Mouse (Mus musculus) limb, embryonic 11.5 days (tissue): ENCODE measurements around the gene Tmem87b. TPM values are rescaled to one million over a fixed set of nuclear protein-coding genes. Genes with fewer than 3 reads are reported as not detected.
A peak's percentile ranks its signal among the peaks of the same experiment; 100 is the strongest.

Experiments
- ATAC-seq: fragments of 200-750 bp; cut with Nextera tagmentation; 2 replicates; pipeline ENCODE4 v1.8.0; 2017; ENCODE audit warnings: low read depth; ENCODE audit not compliant: insufficient number of reproducible peaks, low FRiP score, low TSS enrichment
- DNase-seq: peaks from one replicate; pipeline ENCODE4 v3.0.0-alpha.2; 2015; ENCODE audit warnings: low spot score
- H3K27ac ChIP-seq: fragments of 300-500 bp; sonication (generic); replicated peaks from 2 replicates; pipeline ENCODE4 v1.5.1; 2014; ENCODE audit warnings: low read depth, mild to moderate bottlenecking, low read length
- H3K27me3 ChIP-seq: fragments of 300-500 bp; sonication (generic); 2 replicates; pipeline ENCODE4 v1.6.1; 2014; ENCODE audit warnings: mild to moderate bottlenecking, low read length, mixed read lengths; ENCODE audit not compliant: control insufficient read depth, insufficient read depth
- H3K36me3 ChIP-seq: fragments of 300-500 bp; sonication (generic); 2 replicates; pipeline ENCODE4 v1.6.1; 2014; ENCODE audit warnings: mild to moderate bottlenecking, low read length, moderate library complexity, mixed read lengths; ENCODE audit not compliant: control insufficient read depth, insufficient read depth
- H3K4me1 ChIP-seq: fragments of 300-500 bp; sonication (generic); 2 replicates; pipeline ENCODE4 v1.6.1; 2014; ENCODE audit warnings: low read length, mixed read lengths; ENCODE audit not compliant: control insufficient read depth, insufficient read depth
- H3K4me2 ChIP-seq: fragments of 300-500 bp; sonication (generic); 2 replicates; pipeline ENCODE4 v1.6.1; 2014; ENCODE audit warnings: low read depth, mild to moderate bottlenecking, moderate library complexity; ENCODE audit not compliant: severe bottlenecking
- H3K4me3 ChIP-seq: fragments of 300-500 bp; sonication (generic); 2 replicates; pipeline ENCODE4 v1.5.1; 2014; ENCODE audit warnings: low read depth, low read length
- H3K9ac ChIP-seq: fragments of 300-500 bp; sonication (generic); 2 replicates; pipeline ENCODE4 v1.6.1; 2014; ENCODE audit warnings: mild to moderate bottlenecking, low read length
- H3K9me3 ChIP-seq: fragments of 300-500 bp; sonication (generic); 2 replicates; pipeline ENCODE4 v1.6.1; 2016; ENCODE audit warnings: low read length; ENCODE audit not compliant: control insufficient read depth
- WGBS: fragments of 180-500 bp; shearing (Covaris S2); extraction: QIAGEN DNeasy Blood & Tissue Kit; methylation state at CpG from one replicate; pipeline ENCODE4 v1.1.7; 2014; 5-methylcytosine and 5-hydroxymethylcytosine counted together
- polyA plus RNA-seq: library from polyadenylated mRNA; unstranded; fragments of >200 nt; fragmentation: Nextera tagmentation; extraction: Ambion mirVana; gene quantifications from 2 replicates; pipeline ENCODE4 v1.2.1, GENCODE M21; 2014

Gene Tmem87b
- polyA plus RNA-seq, 1 experiment from 2014 or later, result 25.1 TPM

DNA sequence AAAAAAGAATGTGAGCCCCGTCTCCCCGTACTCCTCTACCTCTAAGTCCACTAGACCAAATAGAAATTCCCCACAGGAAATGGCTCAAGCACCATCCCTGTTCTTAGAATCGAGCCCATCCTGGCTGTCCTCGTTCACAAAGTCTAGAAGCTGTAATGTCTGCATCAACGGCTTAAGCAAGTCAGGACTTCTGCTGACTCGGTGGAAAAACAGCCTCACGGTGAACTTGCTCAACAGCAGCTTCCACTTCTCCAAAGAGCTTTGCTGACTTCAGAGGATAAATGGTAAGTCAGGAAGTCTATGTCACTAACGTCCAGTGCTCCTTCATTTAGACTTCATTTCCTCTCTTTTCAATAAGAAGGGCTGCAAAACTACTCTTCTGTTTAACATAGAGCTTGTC lies 11.4 kb upstream of the Tmem87b start:
- peaks cover 6% of the 10 kb centered on the region; the same call in 1 of the 2 replicates for H3K36me3 ChIP-seq
- 79% methylated on average over 8 of the region's 8 CpGs for WGBS
- ATAC-seq (no peak), DNase-seq (no peak)
- H3K4me2 ChIP-seq, result no peak overlapping the region
- no peaks in the 10 kb centered on the region for H3K4me1 ChIP-seq
- H3K27me3 ChIP-seq, result no peaks in the 10 kb centered on the region
- H3K27ac ChIP-seq, result no peak overlapping the region
- no peaks in the 10 kb centered on the region for H3K9me3 ChIP-seq
- H3K4me3 ChIP-seq, result no peak overlapping the region
- H3K9ac ChIP-seq, result no peak overlapping the region

DNA sequence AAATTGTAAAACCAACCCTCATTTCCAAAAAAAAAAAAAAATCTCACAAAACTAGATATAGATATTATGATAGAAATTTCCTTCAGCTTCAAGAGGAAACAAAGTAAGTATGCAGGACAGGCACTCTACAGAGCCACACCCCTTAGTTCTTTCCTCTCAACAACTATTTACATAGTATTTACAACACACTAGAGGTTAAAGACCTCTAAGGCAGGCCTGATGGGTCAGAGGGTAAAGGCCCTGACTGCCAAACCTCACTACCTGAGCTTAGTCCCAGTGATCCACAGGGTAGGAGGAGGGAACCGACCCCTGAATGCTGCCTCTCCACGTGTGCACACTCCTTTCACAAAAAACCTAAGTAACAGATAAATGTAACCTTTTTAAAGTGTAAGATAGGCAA lies 5.2 kb upstream of the Tmem87b start:
- ATAC-seq, result no peak
- H3K9me3 ChIP-seq, result no peaks in the 10 kb centered on the region
- no peak overlapping the region for H3K4me3 ChIP-seq
- H3K4me2 ChIP-seq, result no peak overlapping the region
- H3K27ac ChIP-seq, result no peak overlapping the region
- H3K36me3 ChIP-seq, result no peaks in the 10 kb centered on the region
- H3K27me3 ChIP-seq, result no peaks in the 10 kb centered on the region
- no peak overlapping the region for H3K9ac ChIP-seq
- H3K4me1 ChIP-seq, result no peaks in the 10 kb centered on the region
- 28% methylated on average over 2 of the region's 2 CpGs for WGBS
- DNase-seq, result no peak

DNA sequence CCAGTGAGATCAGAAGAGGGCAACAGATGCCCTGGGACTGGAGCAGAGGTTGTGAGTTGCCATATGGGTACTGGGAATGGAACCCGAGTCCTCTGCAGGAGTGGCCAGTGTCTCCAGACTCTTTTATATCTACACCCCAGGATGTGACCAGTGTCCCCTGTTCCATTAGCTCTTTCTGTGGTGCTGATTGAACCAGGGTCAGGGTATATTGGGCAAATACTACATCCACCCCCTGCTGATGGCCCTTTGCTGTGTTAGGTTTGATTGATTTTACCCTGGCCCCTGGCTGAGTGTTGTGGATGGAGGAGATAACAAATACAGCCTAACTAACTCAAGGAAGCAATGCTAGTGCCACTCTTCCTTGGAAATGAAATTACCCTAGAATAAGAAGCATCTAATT lies 1.6 kb upstream of the Tmem87b start:
- no peaks in the 10 kb centered on the region for H3K36me3 ChIP-seq
- no peaks in the 10 kb centered on the region for H3K9me3 ChIP-seq
- no peak overlapping the region for H3K27ac ChIP-seq
- H3K27me3 ChIP-seq, result no peaks in the 10 kb centered on the region
- H3K4me2 ChIP-seq, result no peak overlapping the region
- H3K9ac ChIP-seq, result no peak overlapping the region
- no peak overlapping the region for H3K4me3 ChIP-seq
- WGBS, result 70% methylated on average over 1 of the region's 1 CpGs
- H3K4me1 ChIP-seq, result peaks cover 7% of the 10 kb centered on the region; the same call in 1 of the 2 replicates
- ATAC-seq (no peak), DNase-seq (no peak)

DNA sequence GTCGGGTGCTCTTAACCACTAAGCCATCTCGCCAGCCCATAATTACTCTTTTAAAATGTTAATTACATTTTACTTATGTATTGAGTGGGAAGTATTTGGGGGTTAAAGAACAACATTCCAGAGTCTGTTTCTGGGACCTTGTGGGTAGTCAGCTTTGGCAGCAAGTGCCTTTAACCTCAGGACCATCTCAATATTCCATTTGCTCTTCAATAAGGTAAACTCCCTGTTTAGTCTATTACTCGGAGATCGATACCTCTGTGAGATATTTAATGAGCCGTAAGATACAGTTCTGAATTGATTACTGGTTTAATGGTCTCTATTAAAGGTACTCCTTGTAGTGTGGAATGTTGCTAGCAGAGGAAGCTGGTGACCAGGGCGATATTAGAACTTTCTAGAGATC lies 1.0 kb upstream of the Tmem87b start:
- DNase-seq (no peak), ATAC-seq (no peak)
- H3K9ac ChIP-seq, result no peak overlapping the region
- H3K36me3 ChIP-seq, result no peaks in the 10 kb centered on the region
- H3K9me3 ChIP-seq, result no peaks in the 10 kb centered on the region
- 47% methylated on average over 6 of the region's 6 CpGs for WGBS
- H3K27me3 ChIP-seq, result no peaks in the 10 kb centered on the region
- H3K4me2 ChIP-seq, result peak overlapping the region; percentile 37; the same call in 1 of the 2 replicates
- no peak overlapping the region for H3K4me3 ChIP-seq
- peaks cover 10% of the 10 kb centered on the region; the same call in 1 of the 2 replicates for H3K4me1 ChIP-seq
- H3K27ac ChIP-seq, result no peak overlapping the region

DNA sequence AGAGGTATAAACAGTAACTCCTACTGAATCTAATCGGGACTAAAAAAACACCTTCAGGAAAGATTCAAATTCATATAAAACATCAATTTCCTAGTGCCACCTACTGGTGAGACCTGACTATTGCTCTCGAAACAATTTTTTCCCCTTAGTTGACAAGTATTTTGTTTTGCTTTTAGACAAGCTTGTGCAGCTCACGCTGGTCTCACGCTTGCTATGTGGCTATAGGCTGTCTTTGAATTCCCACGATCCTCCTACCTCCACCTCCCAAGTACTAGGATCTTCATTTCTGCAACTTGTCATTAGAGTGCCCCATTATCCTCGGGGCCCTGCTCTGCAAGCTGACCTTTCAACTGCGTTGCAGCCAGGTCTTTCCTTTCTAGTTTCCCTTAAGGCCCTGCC lies 532 bp upstream of the Tmem87b start:
- 0 out of 2 replicates have a peak overlapping the region, but pooled peaks have one; percentile 23 for H3K27ac ChIP-seq
- DNase-seq (peak; percentile 74), ATAC-seq (peak; percentile 63; the same call in 1 of the 2 replicates)
- WGBS, result under 1% methylated on average over 7 of the region's 7 CpGs
- H3K4me1 ChIP-seq, result peaks cover 10% of the 10 kb centered on the region; the same call in 1 of the 2 replicates
- no peaks in the 10 kb centered on the region for H3K9me3 ChIP-seq
- no peaks in the 10 kb centered on the region for H3K36me3 ChIP-seq
- H3K27me3 ChIP-seq, result no peaks in the 10 kb centered on the region
- H3K4me3 ChIP-seq, result peak overlapping the region; percentile 88
- peak overlapping the region; percentile 46 for H3K4me2 ChIP-seq
- H3K9ac ChIP-seq, result no peak overlapping the region

DNA sequence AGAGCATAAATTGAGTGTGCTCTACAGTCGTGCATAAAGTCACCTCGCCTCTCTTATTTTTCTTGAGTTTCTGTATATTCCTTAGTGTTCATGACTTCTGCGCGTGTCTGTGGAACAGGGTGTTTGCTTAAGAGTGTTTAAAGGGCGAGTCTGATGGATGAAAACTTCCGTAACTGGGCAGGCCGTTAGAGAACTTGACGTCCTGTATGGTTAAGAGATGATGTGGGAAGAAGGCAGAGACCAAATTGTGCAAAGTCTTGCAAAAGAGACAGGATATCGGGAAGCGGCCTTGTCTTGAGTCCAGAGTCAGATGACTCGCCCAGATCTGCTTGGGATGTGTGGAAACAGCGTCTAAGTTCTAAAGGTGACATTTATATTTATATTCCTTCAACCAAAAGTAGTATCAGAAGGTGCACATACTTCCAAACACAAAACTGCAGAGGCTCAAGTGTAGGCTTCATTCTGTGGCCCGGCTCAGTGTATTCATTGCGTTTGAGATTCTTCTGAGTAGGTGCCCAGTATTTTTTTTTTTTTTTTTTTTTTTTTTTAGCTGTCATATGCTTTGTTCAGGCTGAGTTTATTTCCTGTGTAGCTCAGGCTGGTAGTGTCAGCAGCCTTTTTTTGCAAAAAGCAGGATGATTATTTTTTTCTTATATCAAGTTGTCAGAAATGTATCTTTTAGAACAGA lies 1.2 kb downstream of the Tmem87b start:
- Histone ChIP-seq H3K9me3 (no peaks in the 10 kb centered on the region), H3K36me3 (no peaks in the 10 kb centered on the region), H3K4me1 (peaks cover 10% of the 10 kb centered on the region; the same call in 1 of the 2 replicates), H3K27me3 (no peaks in the 10 kb centered on the region), H3K9ac (peak overlapping the region; percentile 78), H3K27ac (peak overlapping the region; percentile 78; the same call in 1 of the 2 replicates), H3K4me2 (peak overlapping the region; percentile 80), H3K4me3 (peak overlapping the region; percentile 88)
- no peak for ATAC-seq
- DNase-seq, result peak; percentile 26
- WGBS, result 32% methylated on average over 14 of the region's 14 CpGs

DNA sequence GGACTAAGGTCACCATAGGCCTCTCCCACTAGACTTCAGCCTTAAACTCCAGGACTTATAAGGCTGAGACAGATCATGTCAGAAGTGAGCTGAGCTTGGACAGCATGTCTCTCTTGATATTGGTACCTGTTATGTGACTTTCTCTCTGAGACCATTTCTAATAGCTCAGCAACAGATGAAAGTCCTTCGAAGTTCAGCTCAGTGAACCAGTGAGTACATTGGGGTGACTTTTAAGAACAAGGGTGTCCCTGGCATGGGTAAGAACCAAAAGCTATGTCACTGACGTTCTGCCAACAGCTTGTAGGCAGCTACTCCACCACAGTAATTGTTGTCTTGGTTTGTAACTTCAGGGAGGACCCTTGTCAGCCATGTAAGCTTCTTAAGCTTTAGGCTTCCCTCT lies 2.7 kb downstream of the Tmem87b start:
- ATAC-seq (no peak), DNase-seq (no peak)
- H3K9me3 ChIP-seq, result no peaks in the 10 kb centered on the region
- H3K27me3 ChIP-seq, result no peaks in the 10 kb centered on the region
- no peak overlapping the region for H3K27ac ChIP-seq
- H3K4me3 ChIP-seq, result no peak overlapping the region
- H3K4me2 ChIP-seq, result no peak overlapping the region
- H3K4me1 ChIP-seq, result peaks cover 10% of the 10 kb centered on the region; the same call in 1 of the 2 replicates
- WGBS, result 58% methylated on average over 2 of the region's 2 CpGs
- no peak overlapping the region for H3K9ac ChIP-seq
- H3K36me3 ChIP-seq, result no peaks in the 10 kb centered on the region

DNA sequence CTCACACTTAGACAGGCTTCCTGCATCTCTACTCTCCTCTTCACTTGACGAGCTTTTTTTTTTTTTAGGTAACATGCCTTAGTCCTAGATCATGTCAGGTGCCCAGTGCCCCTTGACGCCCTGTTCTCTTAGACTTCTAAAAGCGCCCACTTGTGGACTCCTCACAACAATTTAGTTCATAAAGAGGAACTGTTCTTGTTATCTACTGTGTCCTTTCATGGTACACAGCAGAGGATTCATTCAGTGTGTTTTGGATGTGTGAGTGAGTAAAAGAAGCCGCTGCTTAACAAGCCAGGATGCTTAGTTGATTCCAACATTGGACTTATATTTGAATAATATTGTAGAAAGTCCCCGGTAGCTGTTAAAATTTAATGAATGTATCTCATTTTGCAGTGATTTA lies 6.0 kb downstream of the Tmem87b start:
- H3K4me2 ChIP-seq, result no peak overlapping the region
- H3K4me1 ChIP-seq, result peaks cover 9% of the 10 kb centered on the region; the same call in 1 of the 2 replicates
- H3K9me3 ChIP-seq, result no peaks in the 10 kb centered on the region
- 95% methylated on average over 5 of the region's 5 CpGs for WGBS
- H3K27me3 ChIP-seq, result no peaks in the 10 kb centered on the region
- no peak for DNase-seq
- H3K9ac ChIP-seq, result no peak overlapping the region
- no peak for ATAC-seq
- no peaks in the 10 kb centered on the region for H3K36me3 ChIP-seq
- H3K27ac ChIP-seq, result no peak overlapping the region
- no peak overlapping the region for H3K4me3 ChIP-seq
